Mouse (Mus musculus) left cerebral cortex, postnatal 25 days (tissue): ENCODE measurements around the gene Ildr1. TPM values are rescaled to one million over a fixed set of nuclear protein-coding genes. Genes with fewer than 3 reads are reported as not detected.

Experiments used
- DNase-seq, 2 experiments: peaks; one replicate each; pipeline ENCODE4 v3.0.0; 2022; ENCODE audit warnings: low spot score in 2 of 2, mixed read lengths in 1 of 2
- intact Hi-C: fragments of 180-260 bp; cut with DNase I; formaldehyde crosslinking; loops from one replicate; pipeline ENCODE4 v1.15.1; 2025
- total RNA-seq, 2 experiments: library from RNA; stranded (reverse); gene quantifications; 2 replicates each; pipeline ENCODE4 v1.2.3; 2021

The Ildr1 gene
- under 1 TPM; 0.23 TPM for total RNA-seq

DNA sequence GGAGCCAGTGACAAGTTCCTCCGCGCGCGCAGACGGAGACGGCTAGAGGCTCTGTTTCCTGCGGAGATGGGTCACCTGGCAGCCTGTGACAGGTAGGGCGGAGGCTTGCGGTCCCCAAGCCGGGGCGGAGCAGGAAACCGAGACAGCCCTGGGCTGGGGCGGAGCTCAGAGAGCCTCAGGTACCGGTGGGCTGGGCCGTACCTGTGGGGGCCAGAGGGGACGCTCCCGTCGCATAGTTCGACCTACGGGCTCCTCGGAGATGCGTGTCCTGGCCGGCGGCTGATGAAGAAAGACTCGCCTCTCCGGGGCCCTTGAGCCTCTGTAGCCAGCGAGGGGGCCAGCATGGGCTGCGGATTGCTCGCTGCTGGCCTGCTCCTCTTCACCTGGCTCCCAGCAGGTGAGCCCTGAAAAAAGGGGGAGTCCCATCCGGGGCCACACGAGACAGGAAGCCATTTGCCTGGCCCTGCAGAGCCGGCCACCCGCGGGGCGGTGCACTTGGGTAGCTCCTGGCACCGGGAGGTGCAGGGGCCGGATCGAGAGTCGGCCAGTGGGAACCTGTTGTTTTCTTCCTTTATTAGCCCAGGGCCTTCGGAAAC, at the start of gene Ildr1:
Gene Ildr1, plus strand, starts transcription at position 161 of the 596 bp plus-strand sequence.
- intact Hi-C loops: no loop called here
- no peak for DNase-seq

DNA sequence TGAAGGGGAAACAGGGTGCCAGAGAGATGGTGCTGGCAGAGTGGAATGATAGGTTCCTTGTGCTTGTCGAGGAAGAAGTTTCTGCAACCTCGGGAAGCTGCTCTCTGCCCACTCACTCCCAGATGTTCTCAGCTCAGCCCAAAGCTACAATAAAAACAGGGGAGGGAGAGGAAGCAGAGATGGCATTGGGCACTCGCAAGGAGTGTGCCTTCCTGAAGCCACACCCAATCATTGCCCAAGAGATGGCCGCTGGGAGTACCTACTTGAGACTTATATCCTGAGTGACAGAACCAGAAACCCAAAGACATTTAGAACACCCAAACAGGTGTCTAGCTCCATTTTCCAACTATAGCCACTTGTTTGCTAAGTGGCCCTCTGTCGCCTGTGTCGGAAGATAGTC, 48.7 kb upstream of the Ildr1 start:
- no peak for DNase-seq
- intact Hi-C loops: no loop called here

GRCm38 (mm10) chr16:36649304-36649703, 44.5 kb upstream of the Ildr1 start:
- no peak for DNase-seq
- intact Hi-C loops: no loop called here

- DNase-seq: no peak
- intact Hi-C loops: no loop called here
Measured at GRCm38 (mm10) chr16:36650511-36650910, 43.3 kb upstream of the Ildr1 start.

DNA sequence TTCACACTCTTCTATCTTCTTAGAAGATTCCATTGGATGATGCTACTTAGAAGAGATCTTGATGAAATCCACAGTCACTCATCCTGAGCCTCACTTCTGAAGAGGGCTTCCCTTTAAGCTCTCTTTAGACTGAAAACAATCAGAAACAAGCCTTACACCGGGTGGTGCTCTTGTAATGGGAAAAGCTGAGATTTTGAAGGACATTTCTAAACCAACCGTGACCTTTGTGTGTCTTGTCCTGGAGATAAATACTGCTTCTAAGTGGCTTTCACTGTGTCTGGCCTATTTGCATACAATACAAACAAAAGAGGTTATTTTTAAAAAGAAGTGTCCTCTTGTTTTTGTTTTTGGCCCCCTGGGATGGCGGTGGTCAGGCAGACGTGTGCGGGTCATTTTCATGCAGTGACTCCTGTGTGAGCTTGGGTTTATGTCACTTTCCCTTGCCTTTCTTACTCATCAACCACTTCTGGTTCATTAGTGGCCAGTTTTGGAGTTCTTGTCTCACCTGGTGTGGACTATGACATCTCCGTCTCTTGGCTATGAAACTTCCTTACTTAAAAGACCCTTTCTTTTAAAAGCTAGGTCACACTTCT, 42.5 kb upstream of the Ildr1 start:
- DNase-seq: no peak
- intact Hi-C loops: no loop called here

DNA sequence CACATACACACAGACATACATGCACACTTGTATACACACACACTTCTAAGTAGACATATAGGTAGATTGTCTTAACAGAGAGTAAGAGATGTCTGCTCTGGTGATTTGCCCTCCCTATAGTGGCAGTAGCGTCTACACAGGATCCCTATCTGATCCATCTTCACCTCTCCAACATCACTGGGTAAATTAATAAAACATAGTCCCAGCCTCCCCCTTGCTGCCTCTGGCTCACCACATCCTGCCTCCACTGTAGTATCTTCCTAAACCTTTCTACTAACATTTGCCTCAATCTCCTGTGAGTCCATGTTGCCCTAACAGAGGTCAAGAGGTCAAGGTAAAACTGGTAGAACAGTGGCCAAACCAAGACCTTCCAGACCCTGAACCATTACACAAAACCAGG, 38.6 kb upstream of the Ildr1 start:
- intact Hi-C loops: no loop called here
- no peak for DNase-seq

- intact Hi-C loops: no loop called here
- DNase-seq: no peak
Measured at GRCm38 (mm10) chr16:36655910-36656309, 37.9 kb upstream of the Ildr1 start.

DNA sequence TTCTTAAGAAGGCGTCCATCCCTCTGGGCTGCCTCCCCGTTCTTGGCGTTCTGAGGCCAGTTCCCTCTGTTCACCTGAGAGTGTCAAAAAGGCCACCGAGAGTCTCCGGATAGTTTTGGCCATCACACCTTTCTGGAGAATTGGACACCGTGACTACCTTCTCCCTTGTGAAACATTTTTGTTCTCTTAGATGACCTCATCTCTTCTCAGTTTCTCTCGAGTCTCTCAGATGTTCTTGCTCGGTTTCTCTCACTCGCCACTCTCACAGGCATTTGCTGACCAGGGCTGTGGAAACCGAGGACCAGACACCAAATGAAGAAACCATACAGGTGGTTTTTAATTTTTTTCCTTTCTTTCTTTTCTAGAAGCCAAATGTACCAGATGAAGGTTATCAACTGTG, 32.4 kb upstream of the Ildr1 start:
- intact Hi-C loops: no loop called here
- DNase-seq: no peak

- intact Hi-C loops: no loop called here
- DNase-seq: no peak
Measured at GRCm38 (mm10) chr16:36663484-36663883, 30.3 kb upstream of the Ildr1 start.

- intact Hi-C loops: no loop called here
- DNase-seq: peak in 1 of 2 experiments; percentile 18
Measured at GRCm38 (mm10) chr16:36665782-36666181, 28.0 kb upstream of the Ildr1 start, which contains the start of gene Cd86. TSS of gene Cd86 (minus strand) at chr16:36666081.

- DNase-seq: no peak
- intact Hi-C loops: no loop called here
Measured at GRCm38 (mm10) chr16:36666448-36667017, 27.2 kb upstream of the Ildr1 start.

GRCm38 (mm10) chr16:36670590-36670989, 23.2 kb upstream of the Ildr1 start:
- intact Hi-C loops: no loop called here
- DNase-seq: no peak

- intact Hi-C loops: no loop called here
- no peak for DNase-seq
Measured at GRCm38 (mm10) chr16:36673196-36673595, 20.6 kb upstream of the Ildr1 start.

GRCm38 (mm10) chr16:36674457-36675204, 19.1 kb upstream of the Ildr1 start:
- no peak for DNase-seq
- intact Hi-C loops: no loop called here

DNA sequence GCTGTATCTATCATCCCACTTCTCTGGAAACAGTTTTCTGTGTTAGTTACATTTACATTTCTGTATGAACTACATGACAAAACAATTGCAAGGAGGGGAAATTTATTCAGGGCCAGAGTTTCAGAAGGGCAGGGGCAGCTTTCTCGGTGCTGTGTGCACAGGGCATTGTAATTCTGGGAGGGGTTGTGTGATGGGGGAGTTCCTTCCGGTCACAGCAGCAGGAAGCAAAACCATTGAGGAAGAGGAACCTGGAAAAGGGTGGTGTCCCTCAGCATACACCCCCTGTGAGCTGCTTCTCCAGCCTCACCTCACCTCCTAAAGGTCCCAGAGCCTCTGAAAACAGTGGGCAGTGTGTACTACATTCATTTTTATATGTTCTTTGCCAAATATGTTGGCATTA, 18.5 kb upstream of the Ildr1 start:
- no peak for DNase-seq
- intact Hi-C loops: no loop called here

DNA sequence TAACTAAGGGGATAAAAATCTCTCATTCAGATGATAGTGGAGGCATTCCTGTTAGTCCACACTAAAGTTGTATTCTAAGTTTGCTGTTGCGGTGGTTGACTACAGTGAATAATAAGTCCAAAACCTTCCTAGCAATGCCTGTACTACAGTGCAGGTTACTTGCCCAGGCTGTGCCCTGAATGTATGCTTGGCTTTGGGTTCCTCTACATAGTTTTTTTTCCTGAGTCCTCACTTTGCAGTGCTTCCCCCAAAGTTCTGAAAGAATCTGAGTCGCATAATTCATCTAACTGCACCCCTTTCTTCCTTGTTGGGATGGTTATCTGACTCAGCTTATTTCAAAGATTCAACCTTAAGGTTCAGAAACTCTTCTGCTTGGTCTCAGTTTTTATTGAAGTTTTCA, 17.9 kb upstream of the Ildr1 start:
- DNase-seq: no peak
- intact Hi-C loops: no loop called here

DNA sequence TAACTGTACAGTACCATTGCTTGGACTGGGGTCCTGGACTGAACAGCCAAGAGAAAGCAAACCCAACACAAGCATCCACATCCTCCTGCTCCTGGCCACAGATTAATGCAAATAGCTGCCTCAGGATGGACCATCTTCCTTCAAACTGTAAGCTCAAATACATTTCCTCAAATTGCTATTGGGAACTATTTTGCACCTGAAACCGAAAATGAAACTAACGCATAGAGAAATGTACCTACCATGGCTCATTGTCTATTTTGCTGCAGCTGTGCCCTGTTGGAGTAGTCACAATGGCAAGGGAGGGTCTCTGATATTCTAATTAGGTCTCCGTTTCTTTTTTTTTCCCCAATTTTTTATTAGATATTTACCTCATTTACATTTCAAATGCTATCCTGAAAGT, 11.9 kb upstream of the Ildr1 start:
- no peak for DNase-seq
- intact Hi-C loops: no loop called here

DNA sequence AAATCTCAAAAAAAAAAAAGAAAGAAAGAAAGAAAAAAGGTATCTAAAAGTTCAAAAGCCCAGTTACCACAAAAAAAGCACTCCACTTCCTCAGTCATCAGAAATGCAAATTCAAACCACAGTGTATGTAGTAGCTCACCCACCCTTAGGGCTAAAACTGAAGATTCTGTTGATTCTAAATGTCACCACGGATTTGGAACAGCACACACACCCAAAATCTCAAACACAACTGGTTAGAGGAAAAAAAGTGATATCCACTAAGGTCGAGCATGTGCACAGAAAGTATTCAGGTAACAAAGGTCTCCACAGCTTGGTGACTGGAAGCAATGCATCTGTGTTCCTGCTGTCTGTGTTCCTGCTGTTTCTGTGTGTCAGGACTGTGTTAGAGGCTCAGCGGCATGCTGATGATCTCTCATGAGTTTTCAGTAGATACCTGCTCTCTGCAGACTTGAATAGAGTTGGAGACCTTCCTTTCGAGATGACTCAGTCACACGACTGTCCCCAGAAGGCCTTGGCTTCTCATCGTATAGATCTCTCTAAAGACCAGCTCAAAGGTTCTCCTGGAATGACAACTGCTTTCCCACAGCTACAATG, 9.4 kb upstream of the Ildr1 start:
- peak in 1 of 2 experiments; percentile 25 for DNase-seq
- intact Hi-C loops: no loop called here

- intact Hi-C loops: no loop called here
- DNase-seq: no peak
Measured at GRCm38 (mm10) chr16:36688076-36688475, 5.7 kb upstream of the Ildr1 start.

- intact Hi-C loops: no loop called here
- no peak for DNase-seq
Measured at GRCm38 (mm10) chr16:36691484-36691883, 2.3 kb upstream of the Ildr1 start.
